Mouse (Mus musculus) embryonic facial prominence, embryonic 11.5 days (tissue): ENCODE measurements around the gene Pip4k2a. TPM values are rescaled to one million over a fixed set of nuclear protein-coding genes. Genes with fewer than 3 reads are reported as not detected.

Source experiments
- ATAC-seq: fragments of 200-750 bp; cut with Nextera tagmentation; replicated peaks from 2 replicates; pipeline ENCODE4 v1.8.0; 2017; ENCODE audit warnings: low read depth; ENCODE audit not compliant: insufficient number of reproducible peaks, low FRiP score, low TSS enrichment
- DNase-seq: peaks from one replicate; pipeline ENCODE4 v3.0.0-alpha.2; 2015; ENCODE audit warnings: low spot score
- H3K27ac ChIP-seq: fragments of 300-500 bp; sonication (generic); replicated peaks from 2 replicates; pipeline ENCODE4 v1.5.1; 2014; ENCODE audit warnings: mild to moderate bottlenecking, low read depth, low read length, control low read depth
- H3K27me3 ChIP-seq: fragments of 300-500 bp; sonication (generic); 2 replicates; pipeline ENCODE4 v1.6.1; 2014; ENCODE audit warnings: mild to moderate bottlenecking, low read length, moderate library complexity, mixed read lengths; ENCODE audit not compliant: control insufficient read depth, insufficient read depth
- H3K36me3 ChIP-seq: fragments of 300-500 bp; sonication (generic); replicated peaks from 2 replicates; pipeline ENCODE4 v1.6.1; 2014; ENCODE audit warnings: low read depth, mild to moderate bottlenecking, low read length, moderate library complexity, mixed read lengths; ENCODE audit not compliant: control insufficient read depth, insufficient read depth
- H3K4me1 ChIP-seq: fragments of 300-500 bp; sonication (generic); 2 replicates; pipeline ENCODE4 v1.6.1; 2014; ENCODE audit warnings: low read length, mixed read lengths; ENCODE audit not compliant: control insufficient read depth, insufficient read depth
- H3K4me2 ChIP-seq: fragments of 300-500 bp; sonication (generic); 2 replicates; pipeline ENCODE4 v1.6.1; 2014; ENCODE audit warnings: low read depth, mild to moderate bottlenecking, control low read depth, low read length, moderate library complexity
- H3K4me3 ChIP-seq: fragments of 300-500 bp; sonication (generic); 2 replicates; pipeline ENCODE4 v1.5.1; 2014; ENCODE audit warnings: low read depth, low read length, control low read depth
- H3K9ac ChIP-seq: fragments of 300-500 bp; sonication (generic); replicated peaks from 2 replicates; pipeline ENCODE4 v1.6.1; 2014; ENCODE audit warnings: mild to moderate bottlenecking, control low read depth, low read length
- H3K9me3 ChIP-seq: fragments of 300-500 bp; sonication (generic); replicated peaks from 2 replicates; pipeline ENCODE4 v1.6.1; 2016; ENCODE audit warnings: mild to moderate bottlenecking, low read length, inconsistent platforms, mixed read lengths; ENCODE audit not compliant: control insufficient read depth
- WGBS: fragments of 180-500 bp; shearing (Covaris S2); extraction: QIAGEN DNeasy Blood & Tissue Kit; methylation state at CpG from one replicate; pipeline ENCODE4 v1.1.7; 2014; 5-methylcytosine and 5-hydroxymethylcytosine counted together
- polyA plus RNA-seq: library from polyadenylated mRNA; unstranded; fragments of >200 nt; fragmentation: Nextera tagmentation; extraction: Ambion mirVana; gene quantifications from 2 replicates; pipeline ENCODE4 v1.2.1, GENCODE M21; 2014

Gene Pip4k2a
- polyA plus RNA-seq, 1 experiment from 2014 or later, result 9.7 TPM

DNA sequence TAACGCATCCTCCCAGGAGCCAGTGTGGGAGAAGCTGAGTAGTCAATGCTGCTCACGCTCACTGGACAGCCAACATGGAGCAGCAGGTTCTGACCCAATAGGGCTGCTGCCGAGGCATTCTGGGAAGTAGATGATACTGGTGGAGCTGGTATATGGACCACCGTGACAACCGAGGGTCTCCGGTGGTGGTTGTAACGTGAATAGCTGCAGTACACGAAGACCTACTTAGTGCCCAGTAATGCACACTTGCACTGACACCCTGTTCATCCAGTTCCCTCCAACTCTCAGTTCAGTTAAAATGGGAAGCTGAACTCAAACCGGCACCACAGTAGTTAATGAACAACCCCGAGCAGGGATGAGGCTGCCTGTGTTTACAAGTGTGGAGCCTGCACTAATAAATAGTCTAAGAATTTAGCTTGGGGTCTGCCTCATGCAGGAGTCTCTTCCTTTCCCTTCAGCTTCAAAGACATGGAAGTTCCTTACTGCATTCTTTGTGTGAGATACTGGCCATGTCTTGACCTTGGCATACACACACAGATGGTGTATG is 105.9 kb downstream of the Pip4k2a start:
- Histone ChIP-seq H3K9ac (no peak overlapping the region), H3K9me3 (no peaks in the 10 kb centered on the region), H3K27me3 (no peaks in the 10 kb centered on the region), H3K4me2 (no peak overlapping the region), H3K36me3 (no peaks in the 10 kb centered on the region), H3K27ac (no peak overlapping the region), H3K4me1 (no peaks in the 10 kb centered on the region), H3K4me3 (no peak overlapping the region)
- WGBS, result 82% methylated on average over 10 of the region's 10 CpGs
- no peak for DNase-seq
- ATAC-seq, result no peak

DNA sequence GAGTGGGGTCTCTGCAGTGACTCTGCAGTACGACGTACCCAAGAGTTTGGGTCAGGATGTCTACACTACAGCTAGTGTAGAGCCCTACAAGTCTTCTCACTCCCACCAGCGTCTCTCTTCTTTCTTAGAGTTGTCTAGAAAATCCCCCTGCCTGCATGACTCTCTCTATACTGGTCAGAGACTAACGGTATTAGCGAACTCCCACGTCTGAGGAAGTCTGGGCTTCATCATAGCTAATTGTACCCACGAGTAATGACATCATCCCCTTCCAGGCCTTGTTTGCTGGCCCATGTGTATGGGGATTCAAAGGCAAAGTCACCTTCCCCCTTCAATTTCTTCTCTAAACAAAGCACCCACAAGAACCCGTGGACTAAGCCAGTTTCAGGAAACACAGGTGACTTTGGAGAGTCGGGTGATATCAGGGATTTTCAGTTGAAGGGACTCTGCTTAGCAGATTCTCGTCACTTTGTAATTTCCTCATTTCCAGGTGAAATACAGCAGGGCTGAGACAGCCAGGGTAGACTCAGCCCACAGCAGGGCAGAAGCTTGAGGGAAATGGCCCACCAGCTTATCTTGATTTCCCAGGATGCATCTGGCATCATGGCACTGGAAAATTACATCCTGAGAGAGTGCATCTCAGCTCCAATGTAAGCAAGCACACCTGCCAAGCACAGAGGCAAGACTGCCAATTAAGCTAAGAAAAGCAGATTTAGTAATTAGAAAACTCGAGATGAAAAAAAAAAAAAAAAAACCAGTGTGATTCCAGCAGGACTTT is 107.5 kb downstream of the Pip4k2a start:
- Histone ChIP-seq H3K4me3 (no peak overlapping the region), H3K36me3 (no peaks in the 10 kb centered on the region), H3K4me2 (no peak overlapping the region), H3K27me3 (no peaks in the 10 kb centered on the region), H3K9ac (no peak overlapping the region), H3K27ac (no peak overlapping the region), H3K9me3 (no peaks in the 10 kb centered on the region), H3K4me1 (no peaks in the 10 kb centered on the region)
- WGBS, result 53% methylated on average over 11 of the region's 11 CpGs
- ATAC-seq, result peak; percentile 54; the same call in 1 of the 2 replicates
- peak; percentile 56 for DNase-seq

DNA sequence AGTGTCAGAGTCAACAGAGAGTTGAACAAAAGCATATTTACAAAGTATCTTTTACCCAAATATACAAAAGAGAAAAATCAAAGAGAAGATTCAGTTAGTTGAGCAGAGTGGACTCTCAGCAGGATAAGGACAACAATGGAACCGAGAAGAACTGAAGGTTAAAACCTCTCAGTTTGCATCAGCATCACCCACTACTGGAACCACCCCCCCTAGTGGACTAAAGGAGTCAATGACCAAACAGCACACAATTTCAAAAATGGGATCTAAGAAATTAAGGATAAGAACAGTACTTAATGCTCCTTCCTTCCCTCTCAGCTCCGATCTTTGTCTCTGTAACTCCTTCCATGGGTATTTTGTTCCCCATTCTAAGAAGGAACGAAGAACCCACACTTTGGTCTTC is 113.6 kb downstream of the Pip4k2a start:
- ATAC-seq (no peak), DNase-seq (no peak)
- H3K27me3 ChIP-seq, result no peaks in the 10 kb centered on the region
- no peak overlapping the region for H3K27ac ChIP-seq
- 83% methylated on average over 3 of the region's 3 CpGs for WGBS
- no peaks in the 10 kb centered on the region for H3K9me3 ChIP-seq
- no peak overlapping the region for H3K9ac ChIP-seq
- H3K4me2 ChIP-seq, result no peak overlapping the region
- no peaks in the 10 kb centered on the region for H3K4me1 ChIP-seq
- no peak overlapping the region for H3K4me3 ChIP-seq
- no peaks in the 10 kb centered on the region for H3K36me3 ChIP-seq

DNA sequence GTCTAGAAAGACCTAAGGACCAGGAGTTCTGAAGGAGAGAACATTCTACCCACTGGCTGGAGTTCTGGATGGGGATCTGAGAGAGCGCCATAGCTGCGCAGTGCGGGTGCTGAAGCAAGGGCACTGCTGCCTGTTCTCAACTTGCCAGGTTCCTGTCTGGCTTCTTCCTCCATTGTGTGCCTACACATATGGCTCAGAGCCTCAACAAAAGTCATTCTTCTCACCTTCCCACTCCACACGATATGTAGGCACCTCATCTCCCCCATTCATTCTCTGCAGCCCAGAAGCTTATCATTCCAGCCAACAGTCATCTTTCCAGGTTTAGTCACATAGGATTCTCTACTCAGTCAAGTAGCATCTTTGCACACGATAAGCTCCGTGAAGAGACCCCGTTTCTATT is 123.3 kb downstream of the Pip4k2a start:
- no peaks in the 10 kb centered on the region for H3K4me1 ChIP-seq
- no peaks in the 10 kb centered on the region for H3K27me3 ChIP-seq
- H3K9me3 ChIP-seq, result no peaks in the 10 kb centered on the region
- DNase-seq (no peak), ATAC-seq (no peak)
- WGBS, result 97% methylated on average over 7 of the region's 7 CpGs
- no peaks in the 10 kb centered on the region for H3K36me3 ChIP-seq
- no peak overlapping the region for H3K4me3 ChIP-seq
- H3K4me2 ChIP-seq, result no peak overlapping the region
- no peak overlapping the region for H3K9ac ChIP-seq
- H3K27ac ChIP-seq, result no peak overlapping the region

GRCm38 (mm10) chr2:18874063-18874462 is 123.9 kb downstream of the Pip4k2a start:
- Histone ChIP-seq H3K4me2 (no peak overlapping the region), H3K9ac (no peak overlapping the region), H3K9me3 (no peaks in the 10 kb centered on the region), H3K4me3 (no peak overlapping the region), H3K27me3 (no peaks in the 10 kb centered on the region), H3K4me1 (no peaks in the 10 kb centered on the region), H3K27ac (no peak overlapping the region), H3K36me3 (no peaks in the 10 kb centered on the region)
- WGBS, result 84% methylated on average over 8 of the region's 8 CpGs
- DNase-seq (no peak), ATAC-seq (peak; percentile 52; the same call in 1 of the 2 replicates)

DNA sequence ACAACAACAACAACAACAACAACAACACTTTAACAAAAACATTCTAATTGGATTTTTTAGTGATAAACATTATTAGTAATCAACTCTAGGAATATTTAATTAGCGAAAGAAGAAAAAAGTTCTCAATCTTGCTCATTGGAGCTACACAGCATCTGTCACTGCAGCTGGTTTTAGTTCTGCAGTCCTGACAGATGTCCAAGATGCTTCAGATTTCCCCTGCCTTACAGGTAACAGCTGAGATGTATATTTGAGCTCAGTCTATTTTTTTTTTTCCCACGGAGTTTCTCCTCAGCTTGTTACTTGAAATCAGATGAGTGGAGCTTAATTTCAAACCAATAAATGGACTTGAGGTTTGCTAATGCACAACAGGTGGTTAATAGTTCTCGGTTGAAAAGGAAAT is 124.5 kb downstream of the Pip4k2a start:
- H3K36me3 ChIP-seq, result no peaks in the 10 kb centered on the region
- WGBS, result 48% methylated on average over 3 of the region's 3 CpGs
- DNase-seq (peak; percentile 47), ATAC-seq (no peak)
- no peak overlapping the region for H3K27ac ChIP-seq
- no peak overlapping the region for H3K9ac ChIP-seq
- no peaks in the 10 kb centered on the region for H3K27me3 ChIP-seq
- H3K4me2 ChIP-seq, result no peak overlapping the region
- no peaks in the 10 kb centered on the region for H3K9me3 ChIP-seq
- no peaks in the 10 kb centered on the region for H3K4me1 ChIP-seq
- no peak overlapping the region for H3K4me3 ChIP-seq

DNA sequence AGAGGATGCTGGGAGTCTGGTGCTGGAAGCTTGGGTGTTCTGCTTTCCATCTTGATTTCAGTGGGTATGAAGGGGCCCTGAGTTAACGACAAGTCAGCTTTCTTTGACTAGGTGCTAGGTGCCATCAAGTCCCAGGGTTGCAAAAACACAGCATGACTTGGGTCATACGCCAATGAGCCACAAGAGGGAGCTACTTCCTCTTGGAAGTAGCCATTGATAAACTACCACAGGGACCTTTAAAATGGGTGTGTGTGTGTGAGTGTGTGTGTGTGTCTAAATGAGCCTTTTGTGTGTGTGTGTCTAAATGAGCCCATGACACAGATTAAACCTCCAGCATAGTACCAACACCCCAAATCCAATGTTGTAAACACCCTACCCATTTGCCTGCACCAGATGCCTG is 125.1 kb downstream of the Pip4k2a start:
- WGBS, result 12% methylated on average over 2 of the region's 2 CpGs
- H3K4me1 ChIP-seq, result no peaks in the 10 kb centered on the region
- no peaks in the 10 kb centered on the region for H3K9me3 ChIP-seq
- no peak overlapping the region for H3K27ac ChIP-seq
- H3K4me3 ChIP-seq, result no peak overlapping the region
- no peaks in the 10 kb centered on the region for H3K36me3 ChIP-seq
- ATAC-seq, result no peak
- no peaks in the 10 kb centered on the region for H3K27me3 ChIP-seq
- DNase-seq, result peak; percentile 85
- no peak overlapping the region for H3K9ac ChIP-seq
- H3K4me2 ChIP-seq, result no peak overlapping the region

- H3K27ac ChIP-seq, result no peak overlapping the region
- no peaks in the 10 kb centered on the region for H3K27me3 ChIP-seq
- WGBS, result 98% methylated on average over 3 of the region's 3 CpGs
- no peak overlapping the region for H3K4me3 ChIP-seq
- ATAC-seq (no peak), DNase-seq (no peak)
- H3K9ac ChIP-seq, result no peak overlapping the region
- H3K9me3 ChIP-seq, result no peaks in the 10 kb centered on the region
- no peaks in the 10 kb centered on the region for H3K36me3 ChIP-seq
- H3K4me2 ChIP-seq, result no peak overlapping the region
- no peaks in the 10 kb centered on the region for H3K4me1 ChIP-seq
Measured at GRCm38 (mm10) chr2:18871087-18871486, 126.8 kb downstream of the Pip4k2a start.
